Mouse (Mus musculus) limb, embryonic 13.5 days (tissue): ENCODE data around the gene Slamf6. TPM values are rescaled to one million over a fixed set of nuclear protein-coding genes. Genes with fewer than 3 reads are reported as not detected.
"Not testable (repeated sequence)": the region's sequence is repeated elsewhere in the genome, so short reads cannot be mapped to it uniquely, and the experiment has no call there.

Experiments used
- ATAC-seq: fragments of 200-750 bp; cut with Nextera tagmentation; 2 replicates; pipeline ENCODE4 v1.8.0; 2017; ENCODE audit warnings: low read depth, moderate number of reproducible peaks, moderate TSS enrichment; ENCODE audit not compliant: low FRiP score
- H3K27ac ChIP-seq: fragments of 300-500 bp; sonication (generic); 2 replicates; pipeline ENCODE4 v1.5.1; 2015; ENCODE audit warnings: inconsistent platforms, mild to moderate bottlenecking, moderate library complexity
- H3K27me3 ChIP-seq: fragments of 300-500 bp; sonication (generic); 2 replicates; pipeline ENCODE4 v1.6.1; 2015; ENCODE audit warnings: mild to moderate bottlenecking, inconsistent platforms
- H3K36me3 ChIP-seq: fragments of 300-500 bp; sonication (generic); 2 replicates; pipeline ENCODE4 v1.6.1; 2015; ENCODE audit warnings: inconsistent platforms, mild to moderate bottlenecking, moderate library complexity
- H3K4me1 ChIP-seq: fragments of 300-500 bp; sonication (generic); 2 replicates; pipeline ENCODE4 v1.6.1; 2015; ENCODE audit warnings: inconsistent platforms
- H3K4me2 ChIP-seq: fragments of 300-500 bp; sonication (generic); replicated peaks from 2 replicates; pipeline ENCODE4 v1.6.1; 2015; ENCODE audit warnings: inconsistent platforms, mild to moderate bottlenecking, moderate library complexity
- H3K4me3 ChIP-seq: fragments of 300-500 bp; sonication (generic); 2 replicates; pipeline ENCODE4 v1.5.1; 2015; ENCODE audit warnings: moderate library complexity, mild to moderate bottlenecking, inconsistent platforms
- H3K9ac ChIP-seq: fragments of 300-500 bp; sonication (generic); 2 replicates; pipeline ENCODE4 v1.6.1; 2015; ENCODE audit warnings: mild to moderate bottlenecking, inconsistent platforms
- H3K9me3 ChIP-seq: fragments of 300-500 bp; sonication (generic); 2 replicates; pipeline ENCODE4 v1.6.1; 2016; ENCODE audit warnings: inconsistent platforms
- WGBS: fragments of 180-500 bp; shearing (Covaris S2); methylation state at CpG from one replicate; pipeline ENCODE4 v1.1.7; 2015; 5-methylcytosine and 5-hydroxymethylcytosine counted together
- polyA plus RNA-seq: library from polyadenylated mRNA; unstranded; fragments of >200 nt; fragmentation: Nextera tagmentation; extraction: Ambion mirVana; gene quantifications from 2 replicates; pipeline ENCODE4 v1.2.1, GENCODE M21; 2015

Slamf6 gene
- polyA plus RNA-seq, result 0.31 TPM in 1 of 2 replicates, not detected in the other

DNA sequence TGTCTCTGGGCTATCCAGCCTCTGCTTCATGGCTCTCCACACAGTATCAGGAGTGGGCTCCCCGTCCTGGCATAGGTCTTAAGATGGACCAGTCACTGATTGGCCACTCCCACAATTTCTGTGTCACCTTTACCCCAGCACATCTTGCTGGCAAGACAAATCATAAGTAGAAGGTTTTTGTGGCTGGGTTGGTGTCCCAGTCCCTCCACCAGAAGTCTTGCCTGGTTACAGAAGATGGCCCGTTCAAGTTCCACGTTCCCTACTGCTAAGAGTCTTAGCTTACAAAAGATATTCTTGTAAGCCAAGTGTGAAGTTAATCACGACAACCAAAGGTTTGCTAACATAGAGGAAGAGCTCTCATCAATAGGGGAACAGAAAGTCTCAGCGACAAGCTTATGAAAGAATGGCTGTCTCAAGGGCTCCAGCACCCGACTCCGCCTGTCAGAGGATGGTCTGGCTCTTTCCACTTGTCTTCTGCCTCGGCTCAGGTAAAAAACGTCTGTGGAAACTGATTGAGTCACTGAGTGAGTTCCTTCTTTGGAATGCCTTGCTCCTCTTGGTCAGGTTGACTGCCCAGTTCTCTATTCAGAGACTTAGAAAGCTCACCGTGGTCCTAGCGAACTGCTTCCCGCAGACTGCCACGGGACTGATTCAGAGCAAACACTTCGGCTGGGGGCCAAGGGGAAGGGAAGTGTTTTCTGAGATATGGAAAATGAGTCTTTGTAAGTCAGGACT, at the start of gene Slamf6:
Gene Slamf6, plus strand, starts transcription at position 211 of the 735 bp plus-strand sequence.
- no peaks in the 10 kb centered on the region for H3K9me3 ChIP-seq
- H3K4me3 ChIP-seq, result no peak within 1 kb of the TSS
- H3K4me2 ChIP-seq, result no peak within 1 kb of the TSS
- H3K27me3 ChIP-seq, result no peaks in the 10 kb centered on the region
- WGBS, result 86% methylated on average over 14 of the region's 14 CpGs
- no peak within 1 kb of the TSS for H3K27ac ChIP-seq
- no peak within 1 kb of the TSS for H3K9ac ChIP-seq
- no peak for ATAC-seq
- H3K36me3 ChIP-seq, result no peaks in the 10 kb centered on the region
- H3K4me1 ChIP-seq, result no peaks in the 10 kb centered on the region

DNA sequence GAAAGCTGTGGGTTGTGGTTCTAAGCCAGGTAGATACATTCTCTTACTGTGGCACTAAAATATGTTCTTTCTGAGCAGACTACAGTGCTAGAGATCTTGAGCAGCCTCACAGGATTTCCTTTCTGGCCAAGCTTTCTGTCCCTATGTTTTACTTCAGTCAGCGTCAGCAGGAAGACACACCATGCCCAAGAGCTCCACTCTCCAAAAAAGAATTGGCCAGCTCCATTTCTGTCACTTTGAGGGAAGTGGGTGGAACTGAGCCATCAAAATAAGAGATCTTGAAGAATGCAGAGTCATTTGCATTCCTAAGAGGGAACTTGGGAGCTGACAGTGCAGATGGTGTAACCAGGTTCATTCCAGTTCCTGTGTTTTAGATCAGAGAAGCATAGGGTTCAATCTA, 30.3 kb upstream of the Slamf6 start:
- no peaks in the 10 kb centered on the region for H3K27me3 ChIP-seq
- WGBS, result 89% methylated on average over 1 of the region's 1 CpGs
- no peak overlapping the region for H3K4me2 ChIP-seq
- no peaks in the 10 kb centered on the region for H3K4me1 ChIP-seq
- no peak for ATAC-seq
- H3K36me3 ChIP-seq, result no peaks in the 10 kb centered on the region
- no peak overlapping the region for H3K9ac ChIP-seq
- no peak overlapping the region for H3K27ac ChIP-seq
- no peak overlapping the region for H3K4me3 ChIP-seq
- H3K9me3 ChIP-seq, result no peaks in the 10 kb centered on the region

DNA sequence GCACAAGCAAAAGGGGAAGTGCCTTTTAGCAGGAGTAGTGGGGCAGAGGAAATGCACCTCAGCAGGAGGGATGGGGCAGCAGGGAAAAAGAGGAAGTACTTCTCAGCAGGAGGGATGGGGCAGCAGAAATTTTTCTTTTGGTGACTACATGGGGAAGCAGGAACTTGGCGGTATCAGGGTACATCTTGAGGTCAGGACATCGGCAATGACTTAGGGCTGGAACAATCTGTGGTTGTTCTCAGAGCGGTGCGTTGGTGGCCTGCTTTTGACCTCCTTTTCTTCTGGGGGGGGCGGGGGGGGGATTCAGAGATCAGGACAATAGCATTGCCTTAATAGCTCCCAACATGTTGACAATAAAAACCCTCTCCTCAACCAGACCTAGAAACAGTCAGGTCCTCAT, 22.0 kb upstream of the Slamf6 start, which contains the start of gene Gm10521:
Gene Gm10521, plus strand, starts transcription at position 301 of the 400 bp plus-strand sequence.
- H3K4me3 ChIP-seq, H3K27me3 ChIP-seq, ATAC-seq, H3K9me3 ChIP-seq, H3K4me2 ChIP-seq, H3K4me1 ChIP-seq, H3K9ac ChIP-seq, H3K36me3 ChIP-seq, H3K27ac ChIP-seq: not testable (repeated sequence)
- WGBS, result 82% methylated on average over 5 of the region's 5 CpGs

DNA sequence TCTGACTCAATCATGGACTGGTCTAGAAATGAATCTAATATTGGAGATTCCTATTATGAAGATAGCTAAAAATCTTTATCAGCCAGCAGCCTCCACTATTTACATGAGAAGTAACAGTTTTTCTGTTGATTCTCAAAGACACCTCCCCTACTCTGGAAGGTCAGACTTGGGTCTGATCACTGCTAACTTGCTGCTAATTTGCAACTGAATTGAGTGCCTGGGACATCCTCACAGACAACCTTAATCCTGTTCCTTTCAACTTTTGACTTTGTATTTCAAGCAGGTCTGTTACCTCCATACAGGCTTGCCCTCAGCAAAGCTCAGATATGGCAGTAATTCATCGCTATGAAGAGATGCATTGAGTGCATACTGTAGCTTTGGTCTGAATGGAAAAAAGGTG, 13.3 kb upstream of the Slamf6 start:
- H3K27ac ChIP-seq, result no peak overlapping the region
- H3K36me3 ChIP-seq, result no peaks in the 10 kb centered on the region
- no peaks in the 10 kb centered on the region for H3K4me1 ChIP-seq
- no peak overlapping the region for H3K4me2 ChIP-seq
- ATAC-seq, result no peak
- 71% methylated on average over 1 of the region's 1 CpGs for WGBS
- no peaks in the 10 kb centered on the region; the same call in 1 of the 2 replicates for H3K9me3 ChIP-seq
- H3K9ac ChIP-seq, result no peak overlapping the region
- H3K27me3 ChIP-seq, result no peaks in the 10 kb centered on the region
- no peak overlapping the region for H3K4me3 ChIP-seq

DNA sequence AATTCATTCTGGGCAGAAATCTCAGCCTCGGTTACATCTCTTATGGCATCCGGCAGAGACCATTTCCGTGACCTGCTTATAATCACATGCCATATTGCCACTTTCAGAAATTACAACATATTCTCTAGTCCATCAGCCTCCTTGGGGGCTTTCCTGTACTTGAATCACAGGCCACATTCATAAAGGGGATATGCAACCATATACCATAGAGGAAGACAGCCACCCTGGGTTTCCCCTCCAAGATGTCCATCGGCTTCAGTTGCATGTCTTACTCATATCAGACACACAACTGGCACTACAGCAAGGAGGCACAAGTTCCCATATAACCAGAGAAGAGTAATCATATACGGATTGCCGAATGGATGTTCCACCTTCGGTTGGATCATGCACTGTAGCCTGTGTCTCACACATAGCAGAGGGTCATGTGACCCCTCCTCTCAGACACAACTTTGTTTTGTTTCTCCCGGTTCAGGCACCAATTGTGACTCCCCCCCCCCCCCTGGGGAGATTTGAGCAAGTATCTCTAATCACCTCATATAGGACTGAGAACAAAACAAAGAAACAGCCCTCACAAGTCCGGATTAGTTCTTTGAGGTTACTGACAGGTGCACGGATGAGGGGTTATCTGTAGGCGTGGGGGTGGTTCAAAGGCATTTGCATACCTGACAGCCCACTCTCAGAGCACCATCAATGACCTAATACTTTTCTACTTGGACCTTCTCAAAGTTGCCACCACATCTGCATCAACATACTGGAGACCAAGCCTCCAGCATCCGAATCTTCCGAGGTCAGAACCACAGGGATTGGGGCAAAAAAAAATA, 1.5 kb upstream of the Slamf6 start:
- 87% methylated on average over 13 of the region's 13 CpGs for WGBS
- Histone ChIP-seq H3K36me3 (no peaks in the 10 kb centered on the region), H3K27me3 (no peaks in the 10 kb centered on the region), H3K9me3 (no peaks in the 10 kb centered on the region), H3K27ac (no peak overlapping the region), H3K4me3 (no peak overlapping the region), H3K4me2 (no peak overlapping the region), H3K4me1 (no peaks in the 10 kb centered on the region), H3K9ac (no peak overlapping the region)
- no peak for ATAC-seq

DNA sequence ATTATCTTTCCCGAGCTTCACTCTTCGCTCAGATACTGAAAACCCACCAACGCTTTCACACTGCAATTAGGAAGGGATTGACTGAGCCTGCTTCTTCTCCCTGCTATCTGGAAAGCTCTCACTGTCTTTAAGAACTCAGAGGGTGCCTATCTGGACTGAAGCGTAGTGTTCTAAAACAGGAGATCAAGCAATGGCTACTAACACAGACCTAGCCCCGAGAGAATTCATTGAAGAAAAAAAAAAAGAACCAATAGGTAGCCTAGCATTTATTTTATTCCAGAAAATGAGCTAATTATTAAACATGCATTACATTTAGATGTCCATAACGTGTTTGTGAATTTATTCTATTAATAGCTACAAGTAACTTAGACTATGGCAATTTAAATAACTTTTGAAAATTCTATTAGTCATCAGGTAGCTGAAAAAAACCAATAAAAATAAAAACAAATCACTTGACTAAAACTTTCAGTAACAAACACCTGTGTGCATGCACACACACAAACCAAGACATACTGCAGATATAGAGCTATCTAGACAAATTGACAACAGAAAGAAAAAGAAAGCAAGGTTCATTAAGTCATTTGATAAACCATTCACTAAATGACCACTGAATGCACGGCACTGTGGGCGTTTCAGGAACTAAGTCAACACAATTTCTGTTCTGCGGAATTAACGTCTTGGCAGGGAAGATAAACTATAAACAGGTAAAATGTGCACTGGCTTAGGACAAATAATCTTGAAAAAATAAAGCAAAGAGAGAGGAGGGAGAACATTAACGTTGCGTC, 1.0 kb downstream of the Slamf6 start:
- Histone ChIP-seq H3K36me3 (no peaks in the 10 kb centered on the region), H3K4me1 (no peaks in the 10 kb centered on the region), H3K27me3 (no peaks in the 10 kb centered on the region), H3K9me3 (no peaks in the 10 kb centered on the region), H3K4me2 (no peak overlapping the region), H3K27ac (no peak overlapping the region), H3K9ac (no peak overlapping the region), H3K4me3 (no peak overlapping the region)
- no peak for ATAC-seq
- WGBS, result 89% methylated on average over 12 of the region's 12 CpGs

DNA sequence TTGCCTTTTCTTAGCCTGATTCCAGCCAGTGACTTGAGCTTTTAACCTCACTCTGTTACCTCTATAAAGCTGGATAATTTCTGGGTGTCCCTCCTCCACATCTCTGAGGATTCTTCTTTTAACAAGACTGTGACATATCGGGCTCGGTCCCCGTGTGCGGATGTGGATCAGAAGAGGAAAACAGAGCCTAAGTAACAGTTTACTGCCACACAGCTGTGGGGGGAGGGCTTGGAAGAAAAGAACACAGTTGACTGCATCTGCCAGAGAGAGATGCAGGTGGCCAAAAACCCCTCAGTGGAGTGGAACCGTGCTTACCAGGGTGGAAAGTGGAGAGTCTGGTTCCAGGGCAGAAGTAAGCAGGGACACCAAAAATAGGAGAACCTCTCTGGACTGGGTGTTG, 1.9 kb downstream of the Slamf6 start:
- H3K27ac ChIP-seq, result no peak overlapping the region
- H3K4me3 ChIP-seq, result no peak overlapping the region
- H3K4me2 ChIP-seq, result no peak overlapping the region
- H3K9me3 ChIP-seq, result no peaks in the 10 kb centered on the region
- H3K36me3 ChIP-seq, result no peaks in the 10 kb centered on the region
- WGBS, result 83% methylated on average over 5 of the region's 5 CpGs
- no peaks in the 10 kb centered on the region for H3K4me1 ChIP-seq
- no peaks in the 10 kb centered on the region for H3K27me3 ChIP-seq
- no peak overlapping the region for H3K9ac ChIP-seq
- ATAC-seq, result no peak

DNA sequence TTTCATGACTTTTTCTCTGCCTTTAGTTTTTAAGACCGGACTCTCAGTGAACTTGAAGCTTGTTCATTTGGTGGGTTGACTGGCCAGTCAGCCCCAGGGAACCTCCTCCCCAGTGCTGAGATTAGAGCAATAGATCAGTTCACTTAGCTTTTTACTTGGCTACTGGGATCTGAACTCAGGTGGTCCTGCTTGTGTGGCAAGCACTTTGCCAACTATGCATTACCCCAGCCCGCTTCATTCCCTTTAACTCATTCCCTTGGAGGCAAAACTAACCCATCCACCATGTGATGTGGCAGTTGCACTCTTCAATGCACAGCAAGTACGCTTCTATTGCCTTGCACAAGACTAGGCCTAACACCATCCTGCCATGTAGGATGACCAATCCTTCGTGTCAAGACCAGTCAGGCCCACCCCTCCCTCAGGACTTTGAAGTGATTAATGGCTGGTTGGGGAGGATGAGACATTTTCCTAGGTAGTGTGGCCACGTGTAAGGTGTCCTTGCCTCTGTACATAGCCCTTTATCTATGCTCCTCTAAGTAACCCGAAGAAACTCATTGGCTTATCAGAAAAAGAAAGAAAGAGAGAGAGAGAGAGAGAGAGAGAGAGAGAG, 2.7 kb downstream of the Slamf6 start:
- no peak overlapping the region for H3K27ac ChIP-seq
- no peaks in the 10 kb centered on the region for H3K36me3 ChIP-seq
- no peaks in the 10 kb centered on the region for H3K9me3 ChIP-seq
- no peaks in the 10 kb centered on the region for H3K27me3 ChIP-seq
- no peak for ATAC-seq
- 85% methylated on average over 6 of the region's 6 CpGs for WGBS
- no peak overlapping the region for H3K9ac ChIP-seq
- no peak overlapping the region for H3K4me3 ChIP-seq
- H3K4me1 ChIP-seq, result no peaks in the 10 kb centered on the region
- no peak overlapping the region for H3K4me2 ChIP-seq

DNA sequence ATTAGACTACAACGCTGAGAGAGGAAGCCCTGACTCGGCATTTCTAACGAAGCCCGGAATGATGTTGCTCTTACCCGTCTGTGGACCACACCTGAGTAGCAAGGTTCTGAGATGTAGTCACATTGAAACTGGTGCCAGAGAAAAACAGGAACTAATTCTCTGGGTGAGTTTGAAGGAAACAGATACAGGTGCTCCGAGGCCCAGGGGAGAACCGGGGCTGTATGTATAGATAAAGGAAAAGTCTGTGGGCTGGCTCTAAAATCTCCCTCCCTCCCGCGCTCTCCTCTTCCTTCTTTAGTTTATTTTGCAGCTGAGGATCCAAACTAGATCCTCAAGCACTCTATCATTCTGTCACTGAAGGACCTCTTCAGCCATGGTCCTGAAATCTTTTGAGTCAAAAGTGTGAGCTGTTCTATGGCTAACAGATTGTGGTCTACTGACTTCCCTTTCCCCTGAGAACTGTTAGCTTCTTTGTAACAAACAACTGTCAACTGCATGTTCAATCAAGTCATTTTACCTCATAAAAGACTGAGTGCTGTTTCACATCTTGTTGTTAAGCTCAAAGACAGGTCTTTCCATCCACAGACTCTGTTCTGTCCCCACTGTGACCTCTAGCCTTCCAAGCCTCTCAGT, 3.8 kb downstream of the Slamf6 start:
- H3K4me1 ChIP-seq, result no peaks in the 10 kb centered on the region
- H3K4me3 ChIP-seq, result no peak overlapping the region
- WGBS, result 71% methylated on average over 9 of the region's 9 CpGs
- no peak overlapping the region for H3K9ac ChIP-seq
- no peaks in the 10 kb centered on the region for H3K27me3 ChIP-seq
- H3K4me2 ChIP-seq, result no peak overlapping the region
- ATAC-seq, result no peak
- no peak overlapping the region for H3K27ac ChIP-seq
- no peaks in the 10 kb centered on the region for H3K36me3 ChIP-seq
- no peaks in the 10 kb centered on the region for H3K9me3 ChIP-seq

DNA sequence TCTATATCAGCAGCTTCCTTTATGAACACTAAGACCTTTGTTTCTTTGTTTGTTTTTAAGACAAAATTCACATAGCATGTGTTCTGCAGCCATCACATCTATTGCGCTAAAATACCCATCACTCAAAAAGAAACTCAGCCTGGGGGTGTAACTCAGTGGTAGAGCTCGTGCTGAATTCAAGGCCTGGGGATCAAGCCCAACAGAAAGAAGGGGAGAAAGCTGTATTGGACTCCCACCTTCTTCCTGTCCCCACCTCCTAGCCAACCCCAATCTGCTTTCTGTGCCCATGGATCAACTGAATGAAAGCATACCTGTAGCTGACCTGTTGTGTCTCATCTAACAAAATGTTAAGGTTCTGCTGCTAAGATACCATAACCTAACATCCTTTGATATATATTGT, 4.3 kb downstream of the Slamf6 start:
- WGBS, result 68% methylated on average over 2 of the region's 2 CpGs

DNA sequence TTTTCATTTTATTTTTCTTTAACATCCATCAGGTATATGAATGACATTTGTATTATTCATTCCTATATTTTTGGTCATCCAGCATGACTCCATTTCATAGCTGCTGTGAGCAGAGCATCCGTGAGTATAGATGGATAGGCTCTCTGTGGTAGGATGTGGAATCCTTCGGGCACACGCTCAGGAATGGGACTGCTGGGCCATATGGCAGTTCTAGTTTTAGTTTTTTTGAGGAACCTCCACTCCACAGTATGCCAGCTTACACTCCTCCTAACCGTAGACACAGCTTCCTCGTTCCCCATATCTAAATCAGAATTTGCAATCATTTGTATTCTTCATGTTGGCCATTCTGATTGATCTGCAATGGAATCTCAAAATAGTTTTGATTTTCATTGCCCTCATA, 5.5 kb downstream of the Slamf6 start:
- Histone ChIP-seq H3K27me3 (no peaks in the 10 kb centered on the region), H3K9ac (no peak overlapping the region), H3K9me3 (no peaks in the 10 kb centered on the region), H3K36me3 (no peaks in the 10 kb centered on the region), H3K4me3 (no peak overlapping the region), H3K4me2 (no peak overlapping the region), H3K27ac (no peak overlapping the region), H3K4me1 (no peaks in the 10 kb centered on the region)
- no peak for ATAC-seq
- 93% methylated on average over 5 of the region's 5 CpGs for WGBS

More for the DNA sequence above, 4.3 kb downstream of the Slamf6 start:
- Histone ChIP-seq H3K36me3 (no peaks in the 10 kb centered on the region), H3K27ac (no peak overlapping the region), H3K27me3 (no peaks in the 10 kb centered on the region), H3K9ac (no peak overlapping the region), H3K9me3 (no peaks in the 10 kb centered on the region), H3K4me2 (no peak overlapping the region), H3K4me3 (no peak overlapping the region), H3K4me1 (no peaks in the 10 kb centered on the region)
- ATAC-seq, result no peak
